Mouse (Mus musculus): ENCODE measurements around the gene Areg. TPM values are rescaled to one million over a fixed set of nuclear protein-coding genes. Genes with fewer than 3 reads are reported as not detected.

Areg gene
- polyA plus RNA-seq, 2 experiments from 2014 or later = 2.4 to 2.8 TPM

DNA sequence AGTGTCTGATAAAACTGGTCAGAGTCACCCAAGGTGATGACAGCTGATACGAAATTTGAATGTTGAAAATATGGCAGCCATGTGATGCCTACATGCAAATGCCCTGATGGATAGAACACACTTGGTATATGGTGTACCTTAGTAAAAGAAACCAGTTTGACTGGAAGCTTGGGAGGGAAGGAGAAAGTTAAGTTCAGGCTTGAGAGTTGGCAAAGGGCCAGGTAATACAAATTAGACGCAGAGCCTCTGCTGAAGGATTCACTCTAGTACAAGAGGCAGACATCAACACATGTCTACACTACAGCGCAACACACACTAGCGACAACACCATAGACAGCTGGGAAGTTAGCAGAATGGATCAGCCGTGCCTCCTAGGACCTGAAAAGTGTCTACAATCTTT lies 27.2 kb downstream of the Areg start:
- no peak for ATAC-seq

DNA sequence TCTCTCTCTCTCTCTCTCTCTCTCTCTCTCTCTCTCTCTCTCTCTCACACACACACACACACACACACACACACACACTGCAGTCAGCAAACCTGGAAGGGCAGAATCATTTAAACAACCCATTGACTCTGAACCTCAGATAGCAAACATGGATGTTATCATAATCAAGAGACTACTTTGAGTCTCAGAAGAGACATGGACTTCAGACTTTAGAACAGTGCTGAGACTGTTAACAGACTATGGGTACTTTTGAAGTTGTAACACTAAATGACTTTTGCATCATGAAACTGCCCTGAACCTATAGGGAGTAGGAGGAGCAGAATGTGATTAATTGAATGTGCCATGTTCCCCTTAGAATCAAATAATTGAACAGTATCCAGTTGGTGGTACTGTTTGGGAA lies 37.0 kb downstream of the Areg start:
- no peak for ATAC-seq

DNA sequence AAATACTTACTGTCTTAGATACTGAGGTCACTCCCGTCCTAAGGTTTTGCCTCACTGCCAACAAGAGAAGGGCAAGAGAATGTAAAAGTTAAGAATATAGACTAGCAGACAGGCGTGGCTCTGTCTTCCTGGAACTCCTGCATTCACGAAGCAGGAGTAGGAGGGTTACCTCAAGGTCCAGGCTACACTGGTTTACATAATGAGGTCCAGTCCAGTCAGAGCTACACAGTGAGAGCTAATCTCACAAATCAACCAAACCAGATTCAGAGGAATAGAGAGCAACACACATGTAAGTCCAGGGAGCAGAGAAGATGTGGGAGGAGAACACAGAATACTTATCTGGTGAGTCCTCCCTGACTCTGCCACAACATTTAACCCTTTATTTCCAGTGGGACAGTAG lies 55.2 kb downstream of the Areg start:
- ATAC-seq = no peak

Other genes starting within 250 kb of the Areg start
- gene Cxcl1, start 248.4 kb upstream of the Areg start, polyA plus RNA-seq (2017; shearing (Covaris generic)) = not detected
- 1 to 10 TPM; 1.5 to 2.9 TPM for gene Cxcl2, start 235.7 kb upstream of the Areg start, polyA plus RNA-seq (2017; shearing (Covaris generic))
- gene Mthfd2l, start 208.5 kb upstream of the Areg start, polyA plus RNA-seq (2017; shearing (Covaris generic)) = 1 to 10 TPM; 1.3 to 2.0 TPM
- gene Epgn, start 112.1 kb upstream of the Areg start, polyA plus RNA-seq (2017; shearing (Covaris generic)) = not detected
- gene Ereg, start 65.0 kb upstream of the Areg start, polyA plus RNA-seq (2017; shearing (Covaris generic)) = not detected

All from CD4-positive, CD25-positive, alpha-beta regulatory T cell, adult 4 months (primary cell).